Mouse (Mus musculus): ENCODE measurements around the gene Tppp3. TPM values are rescaled to one million over a fixed set of nuclear protein-coding genes. Genes with fewer than 3 reads are reported as not detected.

Gene Tppp3
- polyA plus RNA-seq, 1 experiment from 2014 or later, result 3.2 TPM

DNA sequence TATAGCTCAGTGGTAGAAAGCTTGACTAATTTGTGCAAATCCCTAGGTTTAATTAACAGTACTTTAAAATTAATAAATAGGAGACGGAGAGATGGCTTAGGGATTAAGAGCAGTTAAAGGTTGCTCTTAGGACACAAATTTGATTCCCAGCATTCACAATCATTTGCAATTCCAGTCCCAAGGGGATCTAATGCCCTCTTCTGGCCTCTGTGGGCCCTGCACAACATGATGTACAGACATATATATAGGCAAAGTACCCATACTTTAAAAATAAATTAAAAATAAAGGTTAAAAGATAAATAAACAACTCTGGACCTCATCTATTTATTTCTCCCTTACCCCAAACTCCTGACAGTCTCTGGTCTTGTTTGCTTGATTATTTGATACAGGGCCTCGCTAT lies 52.3 kb downstream of the Tppp3 start:
- ATAC-seq (replicated peaks; ENCODE audit: low FRiP score) (no peak), DNase-seq (ENCODE audit: low spot score) (peak; percentile 11)
- 84% methylated on average over 2 of the region's 2 CpGs for WGBS
- no peak overlapping the region for H3K4me3 ChIP-seq (ENCODE audit: low read depth, low read length)
- no peaks in the 10 kb centered on the region for H3K36me3 ChIP-seq (ENCODE audit: control insufficient read depth, insufficient read depth, low read length)
- H3K27ac ChIP-seq (ENCODE audit: low read depth, low read length), result no peak overlapping the region
- H3K27me3 ChIP-seq (replicated peaks; ENCODE audit: control insufficient read depth, insufficient read depth, low read length), result peaks cover 10% of the 10 kb centered on the region
- H3K9ac ChIP-seq (ENCODE audit: low read depth, low read length), result no peak overlapping the region
- H3K9me3 ChIP-seq (ENCODE audit: control insufficient read depth, low read length), result no peaks in the 10 kb centered on the region
- no peak overlapping the region for H3K4me2 ChIP-seq
- no peaks in the 10 kb centered on the region for H3K4me1 ChIP-seq (replicated peaks; ENCODE audit: control insufficient read depth, insufficient read depth, low read length)

Other genes starting within 250 kb of the Tppp3 start
- 24.0 and 25.2 TPM in 2 replicates for gene D230025D16Rik, start 246.4 kb downstream of the Tppp3 start, polyA plus RNA-seq (2014; fragmentation: Nextera tagmentation; extraction: Ambion mirVana)
- gene B3gnt9, start 216.4 kb downstream of the Tppp3 start, polyA plus RNA-seq (2014; fragmentation: Nextera tagmentation; extraction: Ambion mirVana), result 4.2 and 4.4 TPM in 2 replicates
- 23.1 and 23.2 TPM in 2 replicates for gene Tradd, start 206.9 kb downstream of the Tppp3 start, polyA plus RNA-seq (2014; fragmentation: Nextera tagmentation; extraction: Ambion mirVana)
- 2.0 and 2.4 TPM in 2 replicates for gene Fbxl8, start 206.9 kb downstream of the Tppp3 start, polyA plus RNA-seq (2014; fragmentation: Nextera tagmentation; extraction: Ambion mirVana)
- 0.19 TPM in 1 of 2 replicates, not detected in the other for gene Hsf4, start 201.7 kb downstream of the Tppp3 start, polyA plus RNA-seq (2014; fragmentation: Nextera tagmentation; extraction: Ambion mirVana)
- gene Nol3, start 195.4 kb downstream of the Tppp3 start, polyA plus RNA-seq (2014; fragmentation: Nextera tagmentation; extraction: Ambion mirVana), result 0.14 and 0.51 TPM in 2 replicates
- gene 4931428F04Rik, start 181.7 kb downstream of the Tppp3 start, polyA plus RNA-seq (2014; fragmentation: Nextera tagmentation; extraction: Ambion mirVana), result 4.7 and 5.1 TPM in 2 replicates
- 13.7 and 19.6 TPM in 2 replicates for gene Exoc3l, start 175.4 kb downstream of the Tppp3 start, polyA plus RNA-seq (2014; fragmentation: Nextera tagmentation; extraction: Ambion mirVana)
- gene E2f4, start 173.9 kb downstream of the Tppp3 start, polyA plus RNA-seq (2014; fragmentation: Nextera tagmentation; extraction: Ambion mirVana), result 266 and 301 TPM in 2 replicates
- 2.6 and 3.0 TPM in 2 replicates for gene Elmo3, start 165.9 kb downstream of the Tppp3 start, polyA plus RNA-seq (2014; fragmentation: Nextera tagmentation; extraction: Ambion mirVana)
- gene Lrrc29, start 145.2 kb downstream of the Tppp3 start, polyA plus RNA-seq (2014; fragmentation: Nextera tagmentation; extraction: Ambion mirVana), result 5.7 and 6.2 TPM in 2 replicates
- 138 and 142 TPM in 2 replicates for gene Tmem208, start 145.2 kb downstream of the Tppp3 start, polyA plus RNA-seq (2014; fragmentation: Nextera tagmentation; extraction: Ambion mirVana)
- gene Fhod1, start 123.6 kb downstream of the Tppp3 start, polyA plus RNA-seq (2014; fragmentation: Nextera tagmentation; extraction: Ambion mirVana), result 2.3 and 3.1 TPM in 2 replicates
- gene Slc9a5, start 122.7 kb downstream of the Tppp3 start, polyA plus RNA-seq (2014; fragmentation: Nextera tagmentation; extraction: Ambion mirVana), result 1.5 and 1.6 TPM in 2 replicates
- gene Plekhg4, start 98.3 kb downstream of the Tppp3 start, polyA plus RNA-seq (2014; fragmentation: Nextera tagmentation; extraction: Ambion mirVana), result 0.30 TPM in 1 of 2 replicates, not detected in the other
- gene Kctd19, start 58.0 kb downstream of the Tppp3 start, polyA plus RNA-seq (2014; fragmentation: Nextera tagmentation; extraction: Ambion mirVana), result not detected in 2 replicates
- 0.19 TPM in 1 of 2 replicates, not detected in the other for gene Lrrc36, start 58.0 kb downstream of the Tppp3 start, polyA plus RNA-seq (2014; fragmentation: Nextera tagmentation; extraction: Ambion mirVana)
- 6.4 and 8.9 TPM in 2 replicates for gene Zdhhc1, start 25.4 kb upstream of the Tppp3 start, polyA plus RNA-seq (2014; fragmentation: Nextera tagmentation; extraction: Ambion mirVana)
- 13.8 and 16.4 TPM in 2 replicates for gene Hsd11b2, start 47.2 kb upstream of the Tppp3 start, polyA plus RNA-seq (2014; fragmentation: Nextera tagmentation; extraction: Ambion mirVana)
- 74.2 and 76.3 TPM in 2 replicates for gene Atp6v0d1, start 94.5 kb upstream of the Tppp3 start, polyA plus RNA-seq (2014; fragmentation: Nextera tagmentation; extraction: Ambion mirVana)
- 31.4 and 33.0 TPM in 2 replicates for gene Ripor1, start 133.7 kb upstream of the Tppp3 start, polyA plus RNA-seq (2014; fragmentation: Nextera tagmentation; extraction: Ambion mirVana)
- gene Ctcf, start 165.0 kb upstream of the Tppp3 start, polyA plus RNA-seq (2014; fragmentation: Nextera tagmentation; extraction: Ambion mirVana), result 79.0 and 83.2 TPM in 2 replicates
- 0.53 TPM in 1 of 2 replicates, not detected in the other for gene Agrp, start 165.9 kb upstream of the Tppp3 start, polyA plus RNA-seq (2014; fragmentation: Nextera tagmentation; extraction: Ambion mirVana)
- gene Carmil2, start 214.7 kb upstream of the Tppp3 start, polyA plus RNA-seq (2014; fragmentation: Nextera tagmentation; extraction: Ambion mirVana), result 0.82 and 0.90 TPM in 2 replicates
- gene Acd, start 229.6 kb upstream of the Tppp3 start, polyA plus RNA-seq (2014; fragmentation: Nextera tagmentation; extraction: Ambion mirVana), result 47.5 and 47.8 TPM in 2 replicates
- gene Pard6a, start 229.6 kb upstream of the Tppp3 start, polyA plus RNA-seq (2014; fragmentation: Nextera tagmentation; extraction: Ambion mirVana), result 12.8 and 18.2 TPM in 2 replicates
- 0.26 TPM in 1 of 2 replicates, not detected in the other for gene 4933405L10Rik, start 236.1 kb upstream of the Tppp3 start, polyA plus RNA-seq (2014; fragmentation: Nextera tagmentation; extraction: Ambion mirVana)
- 22.3 and 23.6 TPM in 2 replicates for gene Enkd1, start 236.7 kb upstream of the Tppp3 start, polyA plus RNA-seq (2014; fragmentation: Nextera tagmentation; extraction: Ambion mirVana)

Data from liver, embryonic 11.5 days (tissue).